Mouse (Mus musculus): ENCODE data around the gene Tmem117. TPM values are rescaled to one million over a fixed set of nuclear protein-coding genes. Genes with fewer than 3 reads are reported as not detected.

The Tmem117 gene
- 1 to 10 TPM; 9.5 to 9.9 TPM for total RNA-seq (2021)

GRCm38 (mm10) chr15:94628830-94629601, at the start of gene Tmem117:
Gene Tmem117, plus strand, starts transcription at chr15:94629232.
- intact Hi-C loops (cut with DNase I): no loop called here
- peak; percentile 46 for DNase-seq

- intact Hi-C loops (cut with DNase I): no loop called here
- DNase-seq: no peak
Observed at GRCm38 (mm10) chr15:94582000-94582593, 46.9 kb upstream of the Tmem117 start.

- no peak for DNase-seq
- intact Hi-C loops (cut with DNase I): no loop called here
Observed at GRCm38 (mm10) chr15:94583153-94583552, 45.9 kb upstream of the Tmem117 start.

GRCm38 (mm10) chr15:94584738-94585137, 44.3 kb upstream of the Tmem117 start:
- DNase-seq: no peak
- intact Hi-C loops (cut with DNase I): no loop called here

GRCm38 (mm10) chr15:94587826-94588715, 41.0 kb upstream of the Tmem117 start:
- intact Hi-C loops (cut with DNase I): no loop called here
- DNase-seq: no peak

- intact Hi-C loops (cut with DNase I): no loop called here
- peak; percentile 99 for DNase-seq
Observed at GRCm38 (mm10) chr15:94589219-94590075, 39.6 kb upstream of the Tmem117 start, which contains the start of gene Twf1. Gene Twf1, minus strand, starts transcription at chr15:94589889.

GRCm38 (mm10) chr15:94590083-94590482, 38.9 kb upstream of the Tmem117 start:
- intact Hi-C loops (cut with DNase I): no loop called here
- DNase-seq: no peak

- intact Hi-C loops (cut with DNase I): no loop called here
- no peak for DNase-seq
Observed at GRCm38 (mm10) chr15:94591356-94591755, 37.7 kb upstream of the Tmem117 start.

- DNase-seq: no peak
- intact Hi-C loops (cut with DNase I): no loop called here
Observed at GRCm38 (mm10) chr15:94593586-94593985, 35.4 kb upstream of the Tmem117 start.

- DNase-seq: no peak
- intact Hi-C loops (cut with DNase I): no loop called here
Observed at GRCm38 (mm10) chr15:94600145-94600707, 28.8 kb upstream of the Tmem117 start.

GRCm38 (mm10) chr15:94601339-94601738, 27.7 kb upstream of the Tmem117 start:
- intact Hi-C loops (cut with DNase I): no loop called here
- DNase-seq: peak; percentile 54

GRCm38 (mm10) chr15:94602441-94602840, 26.6 kb upstream of the Tmem117 start:
- no peak for DNase-seq
- intact Hi-C loops (cut with DNase I): no loop called here

GRCm38 (mm10) chr15:94607768-94608167, 21.3 kb upstream of the Tmem117 start:
- no peak for DNase-seq
- intact Hi-C loops (cut with DNase I): no loop called here

GRCm38 (mm10) chr15:94616036-94616435, 13.0 kb upstream of the Tmem117 start:
- DNase-seq: no peak
- intact Hi-C loops (cut with DNase I): no loop called here

- DNase-seq: no peak
- intact Hi-C loops (cut with DNase I): no loop called here
Observed at GRCm38 (mm10) chr15:94620909-94621308, 8.1 kb upstream of the Tmem117 start.

GRCm38 (mm10) chr15:94628463-94628829, 586 bp upstream of the Tmem117 start:
- intact Hi-C loops (cut with DNase I): no loop called here
- no peak for DNase-seq

GRCm38 (mm10) chr15:94630553-94630952, 1.5 kb downstream of the Tmem117 start:
- no peak for DNase-seq
- intact Hi-C loops (cut with DNase I): no loop called here

- intact Hi-C loops (cut with DNase I): no loop called here
- DNase-seq: no peak
Observed at GRCm38 (mm10) chr15:94634524-94634923, 5.5 kb downstream of the Tmem117 start.

GRCm38 (mm10) chr15:94638207-94638606, 9.2 kb downstream of the Tmem117 start:
- intact Hi-C loops (cut with DNase I): no loop called here

GRCm38 (mm10) chr15:94639126-94639525, 10.1 kb downstream of the Tmem117 start:
- DNase-seq: no peak
- intact Hi-C loops (cut with DNase I): no loop called here

More at GRCm38 (mm10) chr15:94638207-94638606, 9.2 kb downstream of the Tmem117 start:
- DNase-seq: no peak

Data from left cerebral cortex, postnatal 4 days (tissue).